Mouse (Mus musculus): ENCODE results near the gene Ugt1a1. TPM values are rescaled to one million over a fixed set of nuclear protein-coding genes. Genes with fewer than 3 reads are reported as not detected.
"Not testable (repeated sequence)": the region's sequence is repeated elsewhere in the genome, so short reads cannot be mapped to it uniquely, and the experiment has no call there.

Gene Ugt1a1
- not detected for total RNA-seq (2021)

- DNase-seq, result no peak
- intact Hi-C loops (cut with DNase I), result no loop called here
Measured at GRCm38 (mm10) chr1:88211812-88212211, at the start of gene Ugt1a1. TSS of gene Ugt1a1 (plus strand) at chr1:88211959.

- intact Hi-C loops (cut with DNase I), result no loop called here
- DNase-seq, result no peak
Measured at GRCm38 (mm10) chr1:88165711-88166110, 46.0 kb upstream of the Ugt1a1 start, which contains the start of gene Ugt1a5. TSS of gene Ugt1a5 (plus strand) at chr1:88166012.

GRCm38 (mm10) chr1:88172190-88172589 is 39.6 kb upstream of the Ugt1a1 start:
- intact Hi-C loops (cut with DNase I); DNase-seq: not testable (repeated sequence)

GRCm38 (mm10) chr1:88179657-88180056 is 32.1 kb upstream of the Ugt1a1 start:
- intact Hi-C loops (cut with DNase I), result no loop called here
- DNase-seq, result no peak

- intact Hi-C loops (cut with DNase I), result no loop called here
- DNase-seq, result no peak
Measured at GRCm38 (mm10) chr1:88186325-88186935, 25.3 kb upstream of the Ugt1a1 start.

- intact Hi-C loops (cut with DNase I), result no loop called here
- DNase-seq, result no peak
Measured at GRCm38 (mm10) chr1:88192136-88192535, 19.6 kb upstream of the Ugt1a1 start.

GRCm38 (mm10) chr1:88195687-88196086 is 16.1 kb upstream of the Ugt1a1 start:
- no peak for DNase-seq
- intact Hi-C loops (cut with DNase I), result no loop called here

GRCm38 (mm10) chr1:88197443-88197842 is 14.3 kb upstream of the Ugt1a1 start:
- no peak for DNase-seq
- intact Hi-C loops (cut with DNase I), result no loop called here

- intact Hi-C loops (cut with DNase I), result no loop called here
- no peak for DNase-seq
Measured at GRCm38 (mm10) chr1:88199996-88200395, 11.8 kb upstream of the Ugt1a1 start.

GRCm38 (mm10) chr1:88200456-88200855 is 11.3 kb upstream of the Ugt1a1 start, which contains the start of gene Ugt1a2:
TSS of gene Ugt1a2 (plus strand) at chr1:88200601.
- no peak for DNase-seq
- intact Hi-C loops (cut with DNase I), result no loop called here

- intact Hi-C loops (cut with DNase I), result no loop called here
- peak; percentile 77 to 80 for DNase-seq
Measured at GRCm38 (mm10) chr1:88205294-88205922, 6.4 kb upstream of the Ugt1a1 start, which contains the start of gene Dnajb3. TSS of gene Dnajb3 (minus strand) at chr1:88205782.

- DNase-seq, result no peak
- intact Hi-C loops (cut with DNase I), result no loop called here
Measured at GRCm38 (mm10) chr1:88206843-88207479, 4.8 kb upstream of the Ugt1a1 start.

- DNase-seq, result peak; percentile 0 to 6
- intact Hi-C loops (cut with DNase I), result no loop called here
Measured at GRCm38 (mm10) chr1:88212341-88213045, 734 bp downstream of the Ugt1a1 start.

GRCm38 (mm10) chr1:88213061-88213460 is 1.3 kb downstream of the Ugt1a1 start:
- intact Hi-C loops (cut with DNase I), result no loop called here
- peak in 1 of 2 experiments; percentile 0 for DNase-seq

GRCm38 (mm10) chr1:88213766-88214461 is 2.2 kb downstream of the Ugt1a1 start:
- DNase-seq, result peak; percentile 2 to 6

GRCm38 (mm10) chr1:88214462-88214952 is 2.7 kb downstream of the Ugt1a1 start:
- DNase-seq, result peak in 1 of 2 experiments; percentile 3
- intact Hi-C loops (cut with DNase I), result no loop called here

More at GRCm38 (mm10) chr1:88213766-88214461, 2.2 kb downstream of the Ugt1a1 start:
- intact Hi-C loops (cut with DNase I), result no loop called here

- DNase-seq, result peak; percentile 1 to 5
- intact Hi-C loops (cut with DNase I), result no loop called here
Measured at GRCm38 (mm10) chr1:88215466-88216380, 4.0 kb downstream of the Ugt1a1 start.

GRCm38 (mm10) chr1:88216551-88216950 is 4.8 kb downstream of the Ugt1a1 start:
- peak in 1 of 2 experiments; percentile 0 for DNase-seq
- intact Hi-C loops (cut with DNase I), result no loop called here

GRCm38 (mm10) chr1:88217144-88217543 is 5.4 kb downstream of the Ugt1a1 start:
- DNase-seq, result peak in 1 of 2 experiments; percentile 7
- intact Hi-C loops (cut with DNase I), result no loop called here
